Mouse (Mus musculus): ENCODE results near the gene Gnl2.

Gene Gnl2

GRCm38 (mm10) chr4:125015806-125016635 is at the start of gene Gnl2:
Gnl2 (plus strand) TSS chr4:125016585.
- no peak for DNase-seq (ENCODE audit: low read depth, low spot score)

GRCm38 (mm10) chr4:124968711-124969110 is 47.7 kb upstream of the Gnl2 start:
- DNase-seq (ENCODE audit: low read depth, low spot score) = no peak

GRCm38 (mm10) chr4:124969219-124969848 is 47.1 kb upstream of the Gnl2 start:
- DNase-seq (ENCODE audit: low read depth, low spot score) = no peak

GRCm38 (mm10) chr4:124970194-124970593 is 46.2 kb upstream of the Gnl2 start:
- DNase-seq (ENCODE audit: low read depth, low spot score) = no peak

GRCm38 (mm10) chr4:124970677-124971076 is 45.7 kb upstream of the Gnl2 start:
- no peak for DNase-seq (ENCODE audit: low read depth, low spot score)

- DNase-seq (ENCODE audit: low read depth, low spot score) = no peak
Measured at GRCm38 (mm10) chr4:124971094-124971493, 45.3 kb upstream of the Gnl2 start.

GRCm38 (mm10) chr4:124972316-124972715 is 44.1 kb upstream of the Gnl2 start:
- no peak for DNase-seq (ENCODE audit: low read depth, low spot score)

GRCm38 (mm10) chr4:124973296-124973695 is 43.1 kb upstream of the Gnl2 start:
- DNase-seq (ENCODE audit: low read depth, low spot score) = no peak

GRCm38 (mm10) chr4:124978201-124978600 is 38.2 kb upstream of the Gnl2 start:
- DNase-seq (ENCODE audit: low read depth, low spot score) = no peak

GRCm38 (mm10) chr4:124983893-124984526 is 32.4 kb upstream of the Gnl2 start:
- no peak for DNase-seq (ENCODE audit: low read depth, low spot score)

GRCm38 (mm10) chr4:124984871-124985670 is 31.3 kb upstream of the Gnl2 start:
- DNase-seq (ENCODE audit: low read depth, low spot score) = no peak

- DNase-seq (ENCODE audit: low read depth, low spot score) = no peak
Measured at GRCm38 (mm10) chr4:124985671-124986602, 30.4 kb upstream of the Gnl2 start, which contains the start of gene Rspo1. Rspo1 (plus strand) TSS chr4:124986430.

- no peak for DNase-seq (ENCODE audit: low read depth, low spot score)
Measured at GRCm38 (mm10) chr4:124986739-124987710, 29.4 kb upstream of the Gnl2 start.

- no peak for DNase-seq (ENCODE audit: low read depth, low spot score)
Measured at GRCm38 (mm10) chr4:124987711-124988097, 28.7 kb upstream of the Gnl2 start.

GRCm38 (mm10) chr4:124988382-124988781 is 28.0 kb upstream of the Gnl2 start:
- no peak for DNase-seq (ENCODE audit: low read depth, low spot score)

- DNase-seq (ENCODE audit: low read depth, low spot score) = no peak
Measured at GRCm38 (mm10) chr4:124989787-124990253, 26.6 kb upstream of the Gnl2 start.

GRCm38 (mm10) chr4:124990325-124990724 is 26.1 kb upstream of the Gnl2 start:
- no peak for DNase-seq (ENCODE audit: low read depth, low spot score)

GRCm38 (mm10) chr4:124997479-124998147 is 18.8 kb upstream of the Gnl2 start:
- DNase-seq (ENCODE audit: low read depth, low spot score) = no peak

- no peak for DNase-seq (ENCODE audit: low read depth, low spot score)
Measured at GRCm38 (mm10) chr4:124999548-124999947, 16.8 kb upstream of the Gnl2 start.
